Mouse (Mus musculus): Measurements from ENCODE around the gene Prickle1.

Prickle1 gene

GRCm38 (mm10) chr15:93594888-93595698 is 598 bp downstream of the Prickle1 start:
- peak; percentile 45 for DNase-seq (ENCODE audit: low read depth, low spot score)

GRCm38 (mm10) chr15:93594296-93594887 is 1.3 kb downstream of the Prickle1 start:
- DNase-seq (ENCODE audit: low read depth, low spot score): no peak

GRCm38 (mm10) chr15:93592596-93592995 is 3.1 kb downstream of the Prickle1 start:
- DNase-seq (ENCODE audit: low read depth, low spot score): no peak

GRCm38 (mm10) chr15:93591831-93592321 is 3.8 kb downstream of the Prickle1 start:
- DNase-seq (ENCODE audit: low read depth, low spot score): peak; percentile 16

GRCm38 (mm10) chr15:93591371-93591770 is 4.3 kb downstream of the Prickle1 start:
- DNase-seq (ENCODE audit: low read depth, low spot score): no peak

GRCm38 (mm10) chr15:93588401-93588800 is 7.3 kb downstream of the Prickle1 start:
- DNase-seq (ENCODE audit: low read depth, low spot score): no peak

- DNase-seq (ENCODE audit: low read depth, low spot score): peak; percentile 69
Measured at GRCm38 (mm10) chr15:93587660-93588059, 8.0 kb downstream of the Prickle1 start.

GRCm38 (mm10) chr15:93583051-93583450 is 12.6 kb downstream of the Prickle1 start:
- DNase-seq (ENCODE audit: low read depth, low spot score): no peak

GRCm38 (mm10) chr15:93581736-93582135 is 14.0 kb downstream of the Prickle1 start:
- DNase-seq (ENCODE audit: low read depth, low spot score): no peak

- peak; percentile 77 for DNase-seq (ENCODE audit: low read depth, low spot score)
Measured at GRCm38 (mm10) chr15:93579899-93580298, 15.8 kb downstream of the Prickle1 start.

GRCm38 (mm10) chr15:93579100-93579499 is 16.6 kb downstream of the Prickle1 start:
- DNase-seq (ENCODE audit: low read depth, low spot score): no peak

GRCm38 (mm10) chr15:93576361-93576760 is 19.3 kb downstream of the Prickle1 start:
- DNase-seq (ENCODE audit: low read depth, low spot score): no peak

GRCm38 (mm10) chr15:93575884-93576283 is 19.8 kb downstream of the Prickle1 start:
- DNase-seq (ENCODE audit: low read depth, low spot score): peak; percentile 79

- DNase-seq (ENCODE audit: low read depth, low spot score): no peak
Measured at GRCm38 (mm10) chr15:93572889-93573288, 22.8 kb downstream of the Prickle1 start.

- no peak for DNase-seq (ENCODE audit: low read depth, low spot score)
Measured at GRCm38 (mm10) chr15:93570881-93571495, 24.7 kb downstream of the Prickle1 start.

GRCm38 (mm10) chr15:93568911-93569310 is 26.8 kb downstream of the Prickle1 start:
- no peak for DNase-seq (ENCODE audit: low read depth, low spot score)

- no peak for DNase-seq (ENCODE audit: low read depth, low spot score)
Measured at GRCm38 (mm10) chr15:93567546-93568307, 28.0 kb downstream of the Prickle1 start.

- DNase-seq (ENCODE audit: low read depth, low spot score): no peak
Measured at GRCm38 (mm10) chr15:93563491-93563890, 32.2 kb downstream of the Prickle1 start.

- no peak for DNase-seq (ENCODE audit: low read depth, low spot score)
Measured at GRCm38 (mm10) chr15:93561540-93561939, 34.2 kb downstream of the Prickle1 start.

GRCm38 (mm10) chr15:93558421-93558820 is 37.3 kb downstream of the Prickle1 start:
- DNase-seq (ENCODE audit: low read depth, low spot score): no peak

GRCm38 (mm10) chr15:93555719-93556118 is 40.0 kb downstream of the Prickle1 start:
- DNase-seq (ENCODE audit: low read depth, low spot score): no peak

Data from R1 (cell line).